Mouse (Mus musculus) embryonic stem cell, embryonic (primary cell): ENCODE data around the gene Tmem164.
"Not testable (repeated sequence)": the region's sequence is repeated elsewhere in the genome, so short reads cannot be mapped to it uniquely, and the experiment has no call there.

ENCODE experiments used
- CTCF ChIA-PET, 4 experiments: fragments of 300-600 bp in 2 of 4; fragments of 350-600 bp in 2 of 4; sonication (Branson Sonifier 250); formaldehyde crosslinking; loops; one replicate each; lab custom pipeline; 2022; ENCODE audit warnings: inconsistent platforms in 2 of 4; lab: Charles Lee
- POLR2A ChIA-PET, 4 experiments: fragments of 300-600 bp in 2 of 4; fragments of 350-600 bp in 2 of 4; sonication (Branson Sonifier 250); formaldehyde crosslinking; loops; one replicate each; lab custom pipeline; 2022; ENCODE audit warnings: antibody characterized with exemption in 4 of 4, inconsistent platforms in 1 of 4; lab: Charles Lee

Gene Tmem164

DNA sequence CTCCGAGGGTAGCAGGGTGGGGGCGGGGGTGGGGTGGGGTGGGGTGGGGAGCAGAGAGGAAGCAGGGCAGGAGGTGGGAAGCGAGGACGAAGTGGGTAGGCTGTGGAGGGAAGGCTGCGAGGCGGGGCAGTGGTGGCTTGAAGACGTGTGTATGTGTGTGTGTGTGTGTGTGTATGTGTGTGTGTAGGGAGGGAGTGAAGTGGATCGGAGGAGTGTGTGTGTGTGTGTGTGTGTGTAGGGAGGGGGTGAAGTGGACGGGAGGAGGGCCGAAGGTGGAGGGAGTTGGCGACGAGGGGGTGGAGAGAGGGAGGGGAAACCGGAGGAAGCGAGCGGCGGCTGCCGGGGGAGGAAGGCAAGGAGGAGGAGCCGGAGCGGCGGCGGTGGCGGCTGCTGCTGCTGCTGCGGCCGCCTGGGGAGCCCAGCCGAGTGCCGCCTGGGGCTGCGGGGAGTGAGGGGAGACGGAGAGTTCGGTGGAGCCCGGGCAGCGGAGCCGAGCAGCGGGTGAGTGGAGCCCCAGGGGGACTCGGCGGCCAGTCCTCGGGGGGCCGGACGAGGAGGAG, at the start of gene Tmem164:
Gene Tmem164 (plus strand): TSS at position 351 of the 560 bp plus-strand sequence.
- POLR2A ChIA-PET, result interaction anchor here in 1 of 4 experiments (1.5 kb wide), 1 partner anchor 17 kb away, joined by 4 read pairs; no protein-coding TSS in a partner anchor

DNA sequence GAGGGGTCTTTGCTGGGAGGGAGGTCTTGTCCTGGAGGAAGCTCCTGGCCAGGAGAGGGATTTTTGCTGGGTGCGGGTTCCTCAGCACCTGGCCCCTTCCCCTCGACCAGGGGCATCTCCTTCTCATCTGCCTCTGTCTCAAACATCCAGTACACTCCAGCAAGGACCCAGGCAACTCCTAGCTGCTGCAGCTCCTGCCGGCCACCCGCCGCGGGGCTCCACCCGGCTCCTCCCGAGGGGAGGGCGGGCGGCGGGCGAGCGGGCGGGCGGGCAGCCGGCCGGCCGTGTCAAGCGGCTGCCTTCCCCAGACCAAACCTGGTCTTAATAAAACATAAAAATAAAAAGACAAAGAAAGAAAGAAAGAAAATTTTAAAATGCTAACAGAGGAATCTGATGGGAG, 48.2 kb upstream of the Tmem164 start:
- POLR2A ChIA-PET, result not testable (repeated sequence)
- CTCF ChIA-PET, result interaction anchor here in 1 of 4 experiments (0.6 kb wide), 1 partner anchor 1979 kb away, joined by 3 read pairs; no protein-coding TSS in a partner anchor

More for the DNA sequence above, at the start of gene Tmem164:
- CTCF ChIA-PET, result interaction anchor here in 2 of 4 experiments (0.7 to 1.0 kb wide), 2 partner anchors 378 to 419 kb away, joined by 3 to 4 read pairs; no protein-coding TSS in a partner anchor

DNA sequence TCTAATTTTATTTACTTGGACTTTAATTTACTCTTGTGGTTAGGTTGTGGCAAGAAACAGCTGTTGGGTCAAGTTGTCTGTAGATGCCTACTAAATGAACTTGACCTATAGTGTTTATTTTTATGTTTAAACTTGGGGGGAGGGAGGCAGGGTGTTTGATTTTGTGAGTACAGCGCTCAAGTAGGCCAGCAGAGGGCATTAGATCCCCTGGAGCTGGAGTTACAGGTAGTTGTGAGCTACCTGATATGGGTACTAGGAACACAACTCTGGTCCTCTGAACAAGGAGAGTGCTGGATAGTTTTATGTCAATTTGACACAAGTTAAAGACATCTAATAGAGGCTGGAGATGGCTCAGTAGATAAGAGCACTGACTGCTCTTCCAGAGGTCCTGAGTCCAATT, 34.0 kb upstream of the Tmem164 start:
- ChIA-PET POLR2A (no interaction called here), CTCF (interaction anchor here (0.9 to 1.8 kb wide), 6 partner anchors 101 to 162 kb away, joined by 3 to 9 read pairs (median 4); no protein-coding TSS in a partner anchor)

DNA sequence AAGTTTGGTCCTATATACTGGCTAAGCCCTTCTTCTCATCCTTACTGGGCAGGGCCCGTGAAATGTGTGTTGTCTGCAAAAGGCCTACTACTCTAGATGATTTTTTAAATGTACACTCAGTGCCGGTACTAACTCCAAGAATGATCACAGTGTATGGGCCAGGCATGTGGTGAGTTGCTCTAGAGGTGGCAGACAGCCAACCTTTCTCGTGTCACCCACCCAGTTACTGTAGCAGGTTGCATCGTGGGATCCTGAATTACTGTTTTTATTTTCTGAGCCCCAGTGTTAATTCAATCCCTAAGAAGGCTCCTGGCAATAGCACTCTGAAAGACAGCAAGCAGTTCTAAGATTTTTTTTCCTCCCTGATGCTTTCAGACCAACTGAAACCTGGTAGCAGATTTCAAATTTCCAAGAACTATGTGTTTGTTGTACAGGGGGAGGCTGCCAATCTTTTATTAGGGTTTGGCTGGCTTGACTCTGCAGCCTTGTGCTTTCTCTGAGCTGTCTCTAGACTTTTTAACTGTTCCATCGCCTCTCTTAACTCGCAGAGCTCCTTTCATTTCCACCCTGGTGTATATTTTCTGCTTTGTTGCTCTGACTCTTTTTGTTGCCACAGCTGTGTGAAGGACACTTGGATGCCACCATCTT, 31.0 kb upstream of the Tmem164 start:
- ChIA-PET CTCF (interaction anchor here in 2 of 4 experiments (0.6 to 1.1 kb wide), 2 partner anchors 66 to 157 kb away, joined by 3 to 5 read pairs; no protein-coding TSS in a partner anchor), POLR2A (no interaction called here)

DNA sequence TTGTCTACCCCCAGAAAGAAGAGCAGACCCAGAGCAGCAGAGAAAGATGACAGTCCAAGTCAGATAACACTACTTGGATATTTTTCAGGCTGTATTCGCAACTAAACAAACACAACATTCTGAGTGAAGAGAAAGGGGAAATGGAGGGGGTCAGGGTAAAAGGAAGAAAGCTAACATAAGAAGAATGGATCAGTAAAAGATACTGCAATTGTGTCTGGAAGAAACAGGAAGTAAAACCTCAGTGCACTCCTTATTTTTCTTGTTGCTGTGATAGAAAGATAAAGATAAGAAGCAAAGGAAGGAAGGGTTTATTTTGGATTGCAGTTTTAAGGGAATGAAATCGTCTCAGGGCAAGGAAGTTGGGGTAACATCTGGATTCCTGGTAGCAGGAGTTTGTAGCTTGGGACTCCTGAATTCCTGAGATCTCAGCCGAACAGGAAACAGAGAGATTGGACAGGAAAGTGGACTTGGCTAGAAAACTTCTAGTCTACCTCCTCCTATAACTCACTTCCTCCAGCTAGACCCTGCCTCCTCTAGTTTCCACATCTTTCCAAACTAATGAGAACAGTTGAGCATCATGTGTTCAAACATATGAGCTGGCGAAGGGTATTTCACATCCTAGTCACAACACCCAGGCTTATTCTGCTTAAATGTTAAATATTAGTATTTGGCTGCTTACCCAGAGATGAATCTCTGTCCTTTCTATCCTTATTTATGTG, 16.3 kb upstream of the Tmem164 start:
- POLR2A ChIA-PET, result interaction anchor here in 1 of 4 experiments (0.6 kb wide), 1 partner anchor 20 kb away, joined by 3 read pairs; no protein-coding TSS in a partner anchor
- CTCF ChIA-PET, result no interaction called here

DNA sequence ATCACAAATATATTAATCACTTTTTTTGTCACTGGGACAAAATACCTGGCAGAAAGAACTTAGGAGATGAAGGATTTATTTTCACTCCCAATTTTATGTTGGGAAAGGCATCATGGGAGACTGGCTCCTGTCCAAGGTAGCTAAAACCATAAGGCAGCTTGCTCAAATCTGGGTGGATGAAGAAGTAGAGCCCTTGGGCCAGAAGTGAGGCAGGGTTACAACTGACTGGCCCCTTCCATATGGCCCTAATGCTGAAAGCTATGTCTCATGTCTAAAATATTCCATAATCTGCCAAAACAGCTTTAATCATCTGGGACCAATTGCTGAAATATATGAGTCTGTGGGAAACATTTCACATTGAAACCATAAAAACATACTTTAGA, 15.8 kb upstream of the Tmem164 start:
- POLR2A ChIA-PET, result interaction anchor here in 1 of 4 experiments (0.6 kb wide), 1 partner anchor 19 kb away, joined by 3 read pairs; no protein-coding TSS in a partner anchor
- CTCF ChIA-PET, result no interaction called here

DNA sequence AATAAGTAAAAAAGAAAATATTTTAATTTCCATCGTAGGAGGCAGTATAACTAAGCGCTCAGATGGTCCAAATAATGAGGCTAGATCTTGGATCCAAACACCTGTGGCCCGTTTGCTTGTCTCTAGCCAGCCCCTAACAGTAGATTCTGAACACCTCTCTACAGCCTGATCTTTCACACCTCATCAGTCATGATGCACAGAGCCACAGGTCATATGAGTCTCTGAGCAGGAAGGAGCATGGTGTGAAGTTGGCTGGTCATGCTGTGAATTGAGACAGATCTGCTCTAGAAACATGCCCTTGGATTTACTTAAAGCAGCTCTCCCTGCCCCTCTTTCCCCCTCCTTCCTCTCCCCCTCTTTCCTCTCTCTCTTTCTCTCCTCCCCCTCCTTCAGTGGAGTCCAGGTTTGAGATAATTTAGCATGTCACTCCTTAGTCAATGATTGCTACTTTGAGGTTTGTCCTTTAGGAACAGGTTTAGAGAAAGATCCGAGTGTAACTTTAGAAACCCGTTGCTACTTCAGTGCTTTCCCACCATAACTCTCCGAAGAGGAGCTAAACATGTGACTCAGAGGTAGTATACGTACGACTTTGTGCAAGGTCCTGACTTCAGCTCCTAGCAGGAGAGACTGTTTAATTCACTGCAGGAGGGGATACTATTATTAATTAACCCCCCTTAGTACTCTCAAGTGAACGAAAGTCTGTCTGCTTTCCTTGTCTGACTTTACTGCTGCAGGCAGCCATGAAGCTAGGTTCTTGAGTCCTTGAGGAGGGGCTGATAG, 11.7 kb upstream of the Tmem164 start:
- ChIA-PET CTCF (no interaction called here), POLR2A (interaction anchor here in 2 of 4 experiments (0.6 to 0.7 kb wide), 2 partner anchors 18 to 523 kb away, joined by 3 to 10 read pairs; no protein-coding TSS in a partner anchor)

DNA sequence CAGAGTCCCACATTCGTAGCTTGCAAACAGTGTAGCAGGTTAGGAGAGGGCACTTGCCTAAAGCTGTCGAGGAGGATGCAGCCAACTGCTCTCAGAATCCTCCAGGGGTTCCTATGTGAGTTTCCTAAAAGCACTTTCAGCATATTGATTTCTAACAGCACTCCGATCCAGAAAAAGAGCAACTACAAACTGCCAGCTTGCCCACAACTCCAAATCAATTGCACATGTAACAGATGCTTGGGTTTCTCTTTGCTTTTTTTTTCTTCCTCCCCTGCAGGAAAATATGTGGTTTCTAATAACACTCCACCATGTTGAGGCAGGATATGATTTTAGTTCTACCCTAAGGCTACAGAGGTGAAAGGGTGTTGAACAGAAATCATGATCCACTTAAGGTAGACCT, 11.1 kb upstream of the Tmem164 start:
- ChIA-PET POLR2A (interaction anchor here in 2 of 4 experiments (0.6 to 0.7 kb wide), 2 partner anchors 19 to 522 kb away, joined by 3 to 10 read pairs; no protein-coding TSS in a partner anchor), CTCF (interaction anchor here in 1 of 4 experiments (0.6 kb wide), 1 partner anchor 299 kb away, joined by 9 read pairs; no protein-coding TSS in a partner anchor)

DNA sequence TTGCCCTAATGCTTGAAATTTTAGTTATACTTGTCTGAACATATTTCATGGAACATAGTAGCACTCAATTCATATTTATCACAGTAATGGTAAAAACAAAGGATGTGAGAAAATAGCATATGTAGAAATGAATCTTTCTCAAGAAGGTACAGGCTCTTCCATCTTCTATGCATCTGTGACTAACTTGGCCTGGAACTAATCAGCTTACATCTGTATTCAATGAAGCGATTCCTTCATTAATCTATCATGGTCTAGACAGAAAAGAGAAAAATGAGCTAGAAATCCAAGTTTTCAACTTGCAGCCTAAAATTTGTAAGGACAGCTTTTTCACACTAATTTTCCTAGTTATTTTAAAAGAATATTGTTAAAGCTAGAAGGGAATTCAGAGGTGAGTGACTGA, 10.1 kb upstream of the Tmem164 start:
- CTCF ChIA-PET, result no interaction called here
- POLR2A ChIA-PET, result no interaction called here

DNA sequence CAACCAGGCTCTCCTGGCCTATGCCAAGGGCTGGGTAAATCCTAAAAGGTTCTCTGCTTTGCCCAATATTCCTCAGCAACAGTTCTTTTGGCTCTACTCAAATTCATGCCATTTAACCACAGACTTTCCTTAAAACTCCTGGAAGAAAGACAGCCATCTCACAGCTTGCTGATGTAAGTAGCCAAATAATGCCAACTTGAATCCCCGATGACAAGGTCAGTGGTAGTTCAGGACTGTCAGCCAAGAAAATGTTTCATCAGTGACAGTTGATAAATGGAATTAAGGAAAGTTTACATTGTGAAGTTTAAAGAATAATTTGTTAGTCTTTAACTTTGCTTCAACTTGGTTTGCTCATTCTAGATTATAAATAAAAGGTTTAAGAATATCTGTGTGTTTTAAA, 8.5 kb upstream of the Tmem164 start:
- POLR2A ChIA-PET, result no interaction called here
- CTCF ChIA-PET, result no interaction called here

DNA sequence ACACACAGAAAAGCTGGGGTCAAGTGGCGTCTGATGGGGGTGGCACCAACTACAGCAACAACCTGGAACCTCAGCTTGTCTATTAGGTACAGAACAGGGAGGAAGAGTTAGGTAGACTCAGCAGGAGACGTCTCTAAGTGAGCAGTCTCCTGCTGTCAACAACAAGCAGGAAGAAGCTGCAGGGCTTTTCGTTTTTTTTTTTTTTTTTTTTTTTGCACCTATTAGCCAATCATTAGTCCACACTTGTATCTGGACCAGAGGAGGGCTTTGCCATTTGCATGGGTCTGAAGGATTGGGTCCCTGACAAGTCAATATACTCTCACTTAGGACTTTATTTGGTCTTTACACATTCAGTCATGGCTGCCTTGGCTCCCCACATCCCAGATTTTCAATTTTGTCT, 4.0 kb upstream of the Tmem164 start:
- POLR2A ChIA-PET, result interaction anchor here in 1 of 4 experiments (0.8 kb wide), 1 partner anchor 13 kb away, joined by 3 read pairs; no protein-coding TSS in a partner anchor
- CTCF ChIA-PET, result no interaction called here

DNA sequence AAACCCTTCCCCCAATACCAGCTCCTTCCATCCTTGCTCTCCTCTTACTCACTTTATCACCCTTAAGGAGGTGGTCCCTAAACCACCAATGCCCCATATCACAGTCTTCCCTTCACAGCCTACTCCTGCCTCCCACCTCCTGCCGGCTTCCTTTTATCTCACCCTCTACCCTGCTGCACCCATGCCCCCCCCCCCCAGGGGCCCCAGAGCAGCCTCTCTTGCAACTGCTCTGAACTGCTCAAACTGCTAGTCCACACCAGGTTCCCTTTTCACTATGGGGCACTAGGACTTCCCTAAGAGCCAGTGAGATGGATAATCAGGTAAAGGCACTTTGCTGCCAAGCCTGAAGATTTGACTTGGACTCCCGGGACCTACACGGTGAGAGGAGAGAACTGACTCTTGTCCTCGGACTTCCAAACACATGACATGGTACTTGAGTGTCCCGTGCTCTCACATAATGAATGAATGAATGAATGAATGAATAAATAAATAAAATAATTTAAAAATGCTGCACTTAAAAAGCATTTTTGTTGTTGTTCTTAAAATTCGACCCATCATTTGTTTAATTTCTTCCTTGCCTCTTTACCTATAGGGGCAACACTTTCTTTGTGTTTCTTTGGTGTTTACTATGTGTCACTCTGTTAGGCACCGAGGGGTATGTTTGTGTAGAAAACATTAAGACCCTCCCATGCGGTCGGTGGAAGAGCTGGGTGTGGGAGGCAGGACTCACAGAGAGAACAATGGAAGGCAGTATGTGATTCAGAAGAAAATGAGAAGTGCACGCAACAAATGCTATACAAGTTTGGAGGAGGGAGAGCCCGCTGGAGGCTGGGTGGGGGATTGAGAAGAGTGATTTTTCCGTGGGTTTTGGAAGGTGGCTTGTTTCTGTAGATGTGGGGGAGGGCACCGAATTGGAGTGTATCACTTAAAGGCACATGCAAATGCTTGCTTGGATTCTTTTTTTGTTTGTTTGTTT, 2.4 kb upstream of the Tmem164 start:
- POLR2A ChIA-PET, result no interaction called here
- CTCF ChIA-PET, result no interaction called here

DNA sequence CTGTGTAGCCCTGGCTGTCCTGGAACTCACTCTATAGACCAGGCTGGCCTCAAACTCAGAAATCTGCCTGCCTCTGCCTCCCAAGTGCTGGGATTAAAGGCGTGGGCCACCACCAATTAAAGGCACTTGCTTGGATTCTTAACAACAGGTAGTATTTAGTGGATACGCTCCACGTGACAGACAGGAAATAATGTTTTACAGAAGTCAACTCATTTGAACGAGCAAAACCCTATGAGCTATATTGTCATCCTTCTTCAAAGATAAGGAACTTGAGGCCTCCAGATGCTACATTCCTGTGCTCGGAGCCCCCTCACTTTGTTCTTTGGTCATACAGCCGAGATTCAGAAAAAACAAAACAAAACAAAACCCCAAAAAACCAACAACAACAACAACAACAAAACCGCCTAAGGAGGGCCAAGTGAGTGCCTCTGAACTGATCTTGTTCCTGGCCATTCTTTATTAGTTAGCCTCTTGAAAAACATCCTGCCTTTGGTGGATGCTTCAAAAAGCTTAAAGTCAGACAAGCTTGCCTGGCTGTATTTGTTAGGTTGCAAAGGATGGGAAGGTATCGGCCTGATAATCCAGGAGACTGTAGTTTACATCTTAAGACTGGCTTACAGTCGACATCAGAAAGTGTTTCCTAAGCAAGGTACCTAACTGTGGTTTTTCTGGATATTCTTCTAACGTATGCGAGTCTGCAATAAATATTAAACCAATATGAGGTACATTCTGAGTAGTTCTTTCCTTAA, 1.5 kb upstream of the Tmem164 start:
- ChIA-PET CTCF (no interaction called here), POLR2A (no interaction called here)

DNA sequence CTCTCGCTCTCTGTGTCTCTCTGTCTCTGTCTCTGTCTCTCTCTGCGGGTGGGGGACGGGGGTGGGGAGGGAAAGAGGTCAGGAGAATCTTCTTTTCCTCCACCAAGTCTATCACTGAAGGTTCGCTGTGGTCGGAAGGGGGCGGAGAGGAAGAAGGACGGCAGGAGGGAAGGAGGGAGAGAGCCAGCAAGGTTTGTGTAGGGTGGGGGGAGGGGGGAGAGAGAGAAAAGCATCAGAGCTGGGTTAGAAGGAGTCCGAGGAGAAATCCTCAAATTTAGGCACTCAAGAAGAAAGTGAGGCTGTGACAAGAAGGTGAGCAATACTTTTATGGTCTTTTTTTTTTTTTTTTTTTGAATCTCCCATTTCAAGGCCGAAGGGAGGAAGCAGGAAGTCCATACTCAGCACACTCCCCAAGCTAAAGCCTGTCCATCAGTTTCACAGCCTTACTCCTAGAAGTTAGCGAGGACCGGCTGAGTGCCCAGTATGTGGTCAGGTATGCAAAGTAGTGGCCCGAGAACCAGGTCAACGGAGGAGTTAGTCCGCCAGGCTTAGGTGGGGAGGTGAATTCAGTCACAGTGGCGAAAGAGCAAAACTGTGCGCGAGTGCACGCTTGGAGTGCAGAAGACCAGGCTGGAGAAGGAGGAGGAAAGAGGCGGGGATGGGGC, 683 bp upstream of the Tmem164 start:
- ChIA-PET POLR2A (interaction anchor here in 1 of 4 experiments (0.6 kb wide), 1 partner anchor 120 kb away, joined by 3 read pairs; no protein-coding TSS in a partner anchor), CTCF (interaction anchor here in 1 of 4 experiments (1.0 kb wide), 1 partner anchor 378 kb away, joined by 3 read pairs; no protein-coding TSS in a partner anchor)

DNA sequence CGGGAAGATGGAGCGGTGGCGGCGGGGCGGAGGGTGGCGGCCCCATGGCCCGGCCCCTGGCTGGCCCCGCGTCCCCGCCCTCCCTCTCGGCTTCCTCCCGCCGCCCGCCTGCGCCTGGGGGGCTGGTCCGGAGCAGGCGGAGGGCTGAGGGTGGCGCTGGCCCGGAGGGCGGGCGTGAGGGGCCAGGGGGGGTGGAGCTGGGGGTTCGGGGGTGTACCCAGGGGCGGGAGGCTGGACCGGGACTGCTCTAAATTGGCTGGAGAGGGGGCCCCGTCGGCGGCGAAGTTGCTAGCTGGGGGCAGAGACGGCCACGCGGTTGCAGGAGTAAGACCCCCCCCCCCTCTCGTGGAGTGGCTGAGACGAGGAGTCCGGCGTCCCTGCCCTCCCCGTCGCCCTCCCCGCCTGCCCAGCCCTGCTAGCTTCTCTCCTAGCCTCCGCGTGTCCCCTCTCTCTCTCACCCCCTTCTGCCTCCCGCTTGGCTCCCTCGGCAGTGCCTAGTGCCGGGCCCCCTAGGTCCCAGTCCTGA, 473 bp downstream of the Tmem164 start:
- CTCF ChIA-PET, result interaction anchor here in 2 of 4 experiments (0.7 kb wide), 2 partner anchors 105 to 418 kb away, joined by 4 read pairs; no protein-coding TSS in a partner anchor

More for the DNA sequence above, 473 bp downstream of the Tmem164 start:
- POLR2A ChIA-PET, result interaction anchor here in 1 of 4 experiments (1.5 kb wide), 1 partner anchor 16 kb away, joined by 4 read pairs; no protein-coding TSS in a partner anchor
